Mouse (Mus musculus) lung, postnatal 0 days (tissue): ENCODE measurements around the gene Rgs3.

ENCODE experiments used
- CTCF ChIP-seq: IDR thresholded peaks from 2 replicates; pipeline ENCODE4 v1.5.1; 2016; ENCODE audit warnings: antibody characterized with exemption, mild to moderate bottlenecking
- EP300 ChIP-seq: IDR thresholded peaks from 2 replicates; pipeline ENCODE4 v1.6.1; 2016; ENCODE audit warnings: antibody characterized with exemption, mild to moderate bottlenecking, control low read depth

- TF ChIP-seq CTCF (no peak), EP300 (no peak)
Measured at GRCm38 (mm10) chr4:62628547-62628946, 68.9 kb downstream of the Rgs3 start.
